ENCODE assay signal across 16 mouse cellular contexts in genomic region chr9:72701441-72701840, GRCm38 (mm10). TPM values are rescaled to one million over a fixed set of nuclear protein-coding genes. Genes with fewer than 3 reads are reported as not detected.
DNase-seq lines count a peak whose midpoint lies in the region; ATAC-seq and TF ChIP-seq lines count a peak whose summit lies in the region.
"Had no signal": no experiment of that assay in that cellular context is flagged by ENCODE, and none has a peak within 500 bp of the region (broad histone marks: within the 10 kb centered on the region; RNA-seq: fewer than 3 reads in every experiment).

No protein-coding gene starts in this region.

- 59% methylated on average over 8 of the region's 8 CpGs for WGBS in heart, embryonic 13.5 days
- WGBS in kidney, postnatal 0 days, result 55% methylated on average over 8 of the region's 8 CpGs
- WGBS in stomach, postnatal 0 days, result 32% methylated on average over 8 of the region's 8 CpGs
- WGBS in liver, embryonic 11.5 days, result 78% methylated on average over 8 of the region's 8 CpGs

- peak overlapping the region; percentile 71 for H3K4me3 ChIP-seq in gastrocnemius, adult 2 months
- H3K4me3 ChIP-seq in heart, embryonic 13.5 days, result no peak overlapping the region
- no peak overlapping the region for H3K4me3 ChIP-seq in kidney, postnatal 0 days (replicated peaks; ENCODE audit: low read depth, low read length)
- no peak overlapping the region for H3K4me3 ChIP-seq in stomach, postnatal 0 days (ENCODE audit: low read depth, low read length)
- H3K4me3 ChIP-seq in liver, embryonic 11.5 days (ENCODE audit: low read depth, low read length), result no peak overlapping the region
- H3K4me3 ChIP-seq: embryonic facial prominence, embryonic 13.5 days; forebrain, embryonic 15.5 days; hindbrain, embryonic 12.5 days had no signal

- no peak for DNase-seq in gastrocnemius, adult 2 months
- no peak for DNase-seq in gastrocnemius, postnatal 4 days (ENCODE audit: low spot score in 2 of 2)
- no peak for DNase-seq in heart, postnatal 10 days
- DNase-seq in kidney, postnatal 0 days (ENCODE audit: low spot score), result no peak
- no peak for DNase-seq in kidney, postnatal 36 days
- DNase-seq in stomach, postnatal 0 days (ENCODE audit: low spot score), result peak; percentile 40
- no peak for DNase-seq in liver, embryonic 11.5 days (ENCODE audit: low spot score)

- H3K4me2 ChIP-seq in heart, embryonic 13.5 days, result no peak overlapping the region
- no peak overlapping the region for H3K4me2 ChIP-seq in kidney, postnatal 0 days (ENCODE audit: low read length)
- no peak overlapping the region for H3K4me2 ChIP-seq in stomach, postnatal 0 days (replicated peaks; ENCODE audit: low read depth)
- no peak overlapping the region for H3K4me2 ChIP-seq in liver, embryonic 11.5 days
- H3K4me2 ChIP-seq: embryonic facial prominence, embryonic 13.5 days; forebrain, embryonic 15.5 days; hindbrain, embryonic 12.5 days had no signal

- peak overlapping the region; percentile 96 for H3K27ac ChIP-seq in gastrocnemius, adult 2 months
- 0 out of 2 replicates have a peak overlapping the region, but pooled peaks have one; percentile 6 for H3K27ac ChIP-seq in heart, embryonic 13.5 days (replicated peaks)
- 0 out of 2 replicates have a peak overlapping the region, but pooled peaks have one; percentile 6 for H3K27ac ChIP-seq in kidney, postnatal 0 days
- no peak overlapping the region for H3K27ac ChIP-seq in stomach, postnatal 0 days (replicated peaks)
- H3K27ac ChIP-seq in liver, embryonic 11.5 days (ENCODE audit: low read depth, low read length), result no peak overlapping the region
- H3K27ac ChIP-seq: embryonic facial prominence, embryonic 13.5 days; forebrain, embryonic 15.5 days; hindbrain, embryonic 12.5 days had no signal

- H3K9me3 ChIP-seq in heart, embryonic 13.5 days, result no peaks in the 10 kb centered on the region
- no peaks in the 10 kb centered on the region for H3K9me3 ChIP-seq in kidney, postnatal 0 days (replicated peaks; ENCODE audit: low read length)
- H3K9me3 ChIP-seq in stomach, postnatal 0 days (ENCODE audit: control insufficient read depth, low read length), result no peaks in the 10 kb centered on the region
- H3K9me3 ChIP-seq in liver, embryonic 11.5 days (ENCODE audit: control insufficient read depth, low read length), result no peaks in the 10 kb centered on the region
- H3K9me3 ChIP-seq: embryonic facial prominence, embryonic 13.5 days; forebrain, embryonic 15.5 days; hindbrain, embryonic 12.5 days had no signal

- H3K4me1 ChIP-seq in heart, embryonic 13.5 days, result peaks cover 67% of the 10 kb centered on the region
- peaks cover 6% of the 10 kb centered on the region; the same call in 1 of the 2 replicates for H3K4me1 ChIP-seq in kidney, postnatal 0 days (replicated peaks; ENCODE audit: insufficient read depth, low read length)
- no peaks in the 10 kb centered on the region for H3K4me1 ChIP-seq in stomach, postnatal 0 days (replicated peaks; ENCODE audit: control insufficient read depth, insufficient read depth)
- peaks cover 30% of the 10 kb centered on the region for H3K4me1 ChIP-seq in liver, embryonic 11.5 days (replicated peaks; ENCODE audit: control insufficient read depth, insufficient read depth, low read length)

- no peak overlapping the region for H3K9ac ChIP-seq in heart, embryonic 13.5 days
- no peak overlapping the region for H3K9ac ChIP-seq in kidney, postnatal 0 days (ENCODE audit: low read depth, low read length)
- no peak overlapping the region for H3K9ac ChIP-seq in stomach, postnatal 0 days (ENCODE audit: low read length)
- no peak overlapping the region for H3K9ac ChIP-seq in liver, embryonic 11.5 days (ENCODE audit: low read depth, low read length)
- H3K9ac ChIP-seq: embryonic facial prominence, embryonic 13.5 days; forebrain, embryonic 15.5 days; hindbrain, embryonic 12.5 days had no signal

- no peak for TF ChIP-seq EP300 in stomach, postnatal 0 days (optimal IDR thresholded peaks at IDR 0.05)

- H3K36me3 ChIP-seq in heart, embryonic 13.5 days, result peaks cover 94% of the 10 kb centered on the region
- H3K36me3 ChIP-seq in kidney, postnatal 0 days (ENCODE audit: insufficient read depth, low read length), result peaks cover 43% of the 10 kb centered on the region
- H3K36me3 ChIP-seq in stomach, postnatal 0 days (ENCODE audit: control insufficient read depth, insufficient read depth, low read length), result peaks cover 8% of the 10 kb centered on the region; the same call in 1 of the 2 replicates
- H3K36me3 ChIP-seq in liver, embryonic 11.5 days (ENCODE audit: control insufficient read depth, insufficient read depth, low read length), result peaks cover 52% of the 10 kb centered on the region

- no peak for ATAC-seq in heart, embryonic 13.5 days (ENCODE audit: extremely low read depth, insufficient number of reproducible peaks, low FRiP score, low TSS enrichment)
- ATAC-seq in kidney, postnatal 0 days (replicated peaks; ENCODE audit: low FRiP score, low read depth), result no peak
- ATAC-seq in stomach, postnatal 0 days (ENCODE audit: low FRiP score, low TSS enrichment), result no peak
- ATAC-seq in liver, embryonic 11.5 days (replicated peaks; ENCODE audit: low FRiP score), result no peak
- ATAC-seq: forebrain, embryonic 15.5 days; hindbrain, embryonic 16.5 days; inflammation-experienced regulatory T-cells, adult 6 months; intestine, postnatal 0 days had no signal

- TF ChIP-seq CTCF in gastrocnemius, adult 2 months (IDR thresholded peaks at IDR 0.05), result no peak
- no peak for TF ChIP-seq CTCF in kidney, postnatal 0 days (IDR thresholded peaks at IDR 0.05; ENCODE audit: low read depth)
- TF ChIP-seq CTCF in stomach, postnatal 0 days (IDR thresholded peaks at IDR 0.05; ENCODE audit: low read depth), result no peak

- H3K27me3 ChIP-seq in heart, embryonic 13.5 days (replicated peaks), result no peaks in the 10 kb centered on the region
- no peaks in the 10 kb centered on the region for H3K27me3 ChIP-seq in kidney, postnatal 0 days (ENCODE audit: insufficient read depth, low read length)
- H3K27me3 ChIP-seq in stomach, postnatal 0 days (ENCODE audit: control insufficient read depth, insufficient read depth, low read length), result no peaks in the 10 kb centered on the region
- H3K27me3 ChIP-seq in liver, embryonic 11.5 days (replicated peaks; ENCODE audit: control insufficient read depth, insufficient read depth, low read length), result no peaks in the 10 kb centered on the region
- H3K27me3 ChIP-seq: CH12.LX; embryonic facial prominence, embryonic 13.5 days; forebrain, embryonic 15.5 days; hindbrain, embryonic 12.5 days; Patski had no signal

- intact Hi-C loops in gastrocnemius, adult 2 months (cut with DNase I), result no loop called here
- intact Hi-C loops in heart, postnatal 10 days (cut with DNase I), result no loop called here

RNA-seq across cellular contexts. Expression of gene Nedd4, which starts 39.3 kb away (rescaled TPM):
- 100 to 1,000 TPM; 273 to 325 TPM for total RNA-seq in gastrocnemius, adult 2 months (2021)
- total RNA-seq in gastrocnemius, postnatal 4 days (2021), result 100 to 1,000 TPM; 884 to 908 TPM
- polyA plus RNA-seq in heart, embryonic 13.5 days (2015; fragmentation: Nextera tagmentation; extraction: Ambion mirVana), result 468 and 480 TPM in 2 replicates
- 100 to 1,000 TPM; 490 to 566 TPM for total RNA-seq in heart, postnatal 10 days (2021)
- 377 and 437 TPM in 2 replicates for polyA plus RNA-seq in kidney, postnatal 0 days (2015; fragmentation: Nextera tagmentation; extraction: Ambion mirVana)
- polyA plus RNA-seq in stomach, postnatal 0 days (2015; fragmentation: Nextera tagmentation; extraction: Ambion mirVana), result 175 and 195 TPM in 2 replicates
- polyA plus RNA-seq in liver, embryonic 11.5 days (2014; fragmentation: Nextera tagmentation; extraction: Ambion mirVana), result 302 and 334 TPM in 2 replicates

Comparison
In these comparisons a context has a peak if more than half of its experiments do, and no peak if none do; other contexts are left out.
1. H3K27ac ChIP-seq: peak in gastrocnemius, adult 2 months (single experiment), heart, embryonic 13.5 days (single experiment) and kidney, postnatal 0 days (single experiment); none in stomach, postnatal 0 days (single experiment) and liver, embryonic 11.5 days (single experiment).